Mouse (Mus musculus) stomach, embryonic 15.5 days (tissue): Measurements from ENCODE around the gene Lamc2. TPM values are rescaled to one million over a fixed set of nuclear protein-coding genes. Genes with fewer than 3 reads are reported as not detected.

ENCODE experiments used
- ATAC-seq: fragments of 200-750 bp; cut with Nextera tagmentation; 2 replicates; pipeline ENCODE4 v1.8.0; 2017; ENCODE audit warnings: low read depth, moderate number of reproducible peaks, moderate TSS enrichment; ENCODE audit not compliant: insufficient read depth, low FRiP score
- H3K27ac ChIP-seq: fragments of 300-500 bp; sonication (generic); 2 replicates; pipeline ENCODE4 v1.5.1; 2015; ENCODE audit warnings: mild to moderate bottlenecking, inconsistent platforms
- H3K27me3 ChIP-seq: fragments of 300-500 bp; sonication (generic); replicated peaks from 2 replicates; pipeline ENCODE4 v1.6.1; 2015; ENCODE audit warnings: inconsistent platforms
- H3K36me3 ChIP-seq: fragments of 300-500 bp; sonication (generic); 2 replicates; pipeline ENCODE4 v1.6.1; 2015; ENCODE audit warnings: inconsistent platforms
- H3K4me1 ChIP-seq: fragments of 300-500 bp; sonication (generic); 2 replicates; pipeline ENCODE4 v1.6.1; 2015; ENCODE audit warnings: inconsistent platforms
- H3K4me2 ChIP-seq: fragments of 300-500 bp; sonication (generic); 2 replicates; pipeline ENCODE4 v1.6.1; 2015; ENCODE audit warnings: mild to moderate bottlenecking, inconsistent platforms
- H3K4me3 ChIP-seq: fragments of 300-500 bp; sonication (generic); replicated peaks from 2 replicates; pipeline ENCODE4 v1.5.1; 2015; ENCODE audit warnings: inconsistent platforms
- H3K9ac ChIP-seq: fragments of 300-500 bp; sonication (generic); 2 replicates; pipeline ENCODE4 v1.6.1; 2015; ENCODE audit warnings: inconsistent platforms
- H3K9me3 ChIP-seq: fragments of 300-500 bp; sonication (generic); 2 replicates; pipeline ENCODE4 v1.6.1; 2016; ENCODE audit warnings: inconsistent platforms
- WGBS: fragments of 180-500 bp; shearing (Covaris S2); methylation state at CpG from one replicate; pipeline ENCODE4 v1.1.7; 2015; 5-methylcytosine and 5-hydroxymethylcytosine counted together
- polyA plus RNA-seq: library from polyadenylated mRNA; unstranded; fragments of >200 nt; fragmentation: Nextera tagmentation; extraction: Ambion mirVana; gene quantifications from 2 replicates; pipeline ENCODE4 v1.2.1, GENCODE M21; 2015

The Lamc2 gene
- polyA plus RNA-seq, 1 experiment from 2014 or later, result 13.4 TPM

- no peak overlapping the region for H3K27ac ChIP-seq
These were observed 61.7 kb downstream of the Lamc2 start for GRCm38 (mm10) chr1:153124502-153124901.

GRCm38 (mm10) chr1:153122764-153123163 is 63.5 kb downstream of the Lamc2 start:
- H3K27me3 ChIP-seq, result no peaks in the 10 kb centered on the region
- no peak overlapping the region for H3K4me3 ChIP-seq
- ATAC-seq, result no peak
- no peak overlapping the region for H3K27ac ChIP-seq
- H3K9ac ChIP-seq, result no peak overlapping the region
- no peaks in the 10 kb centered on the region for H3K9me3 ChIP-seq
- H3K36me3 ChIP-seq, result no peaks in the 10 kb centered on the region
- H3K4me1 ChIP-seq, result no peaks in the 10 kb centered on the region; the same call in 1 of the 2 replicates
- WGBS, result 91% methylated on average over 4 of the region's 4 CpGs
- H3K4me2 ChIP-seq, result no peak overlapping the region

More at GRCm38 (mm10) chr1:153124502-153124901, 61.7 kb downstream of the Lamc2 start:
- H3K4me2 ChIP-seq, result no peak overlapping the region
- peaks cover 2% of the 10 kb centered on the region; the same call in 1 of the 2 replicates for H3K4me1 ChIP-seq
- H3K4me3 ChIP-seq, result no peak overlapping the region
- no peak for ATAC-seq
- 54% methylated on average over 5 of the region's 5 CpGs for WGBS
- no peak overlapping the region for H3K9ac ChIP-seq
- no peaks in the 10 kb centered on the region for H3K36me3 ChIP-seq
- no peaks in the 10 kb centered on the region for H3K27me3 ChIP-seq
- H3K9me3 ChIP-seq, result no peaks in the 10 kb centered on the region

DNA sequence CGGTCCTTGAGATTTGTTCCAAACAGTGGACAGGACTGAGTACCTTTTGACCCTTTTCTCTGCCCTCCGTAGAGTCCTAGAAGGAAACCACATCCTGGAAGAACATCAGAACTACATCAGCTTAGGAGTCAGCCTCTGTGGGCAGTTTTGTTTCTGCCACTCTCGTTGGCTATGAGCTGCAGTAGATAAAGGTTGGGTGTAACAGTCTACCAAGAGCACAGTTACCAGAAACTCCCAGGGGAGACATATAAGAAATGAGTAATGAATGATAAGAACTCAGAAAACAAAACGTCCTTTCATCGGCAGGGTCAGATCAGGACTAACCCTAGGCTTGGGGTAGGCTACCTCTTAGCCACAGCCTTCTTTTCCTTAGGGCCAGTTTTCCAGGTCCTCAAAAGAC is 64.9 kb downstream of the Lamc2 start:
- Histone ChIP-seq H3K4me3 (no peak overlapping the region), H3K27me3 (no peaks in the 10 kb centered on the region), H3K27ac (no peak overlapping the region), H3K9ac (no peak overlapping the region), H3K4me1 (no peaks in the 10 kb centered on the region; the same call in 1 of the 2 replicates), H3K36me3 (no peaks in the 10 kb centered on the region), H3K9me3 (no peaks in the 10 kb centered on the region), H3K4me2 (no peak overlapping the region)
- no peak for ATAC-seq
- 65% methylated on average over 5 of the region's 5 CpGs for WGBS

- H3K4me2 ChIP-seq, result no peak overlapping the region
- no peaks in the 10 kb centered on the region for H3K36me3 ChIP-seq
- H3K9ac ChIP-seq, result no peak overlapping the region
- H3K9me3 ChIP-seq, result no peaks in the 10 kb centered on the region
- ATAC-seq, result no peak
- no peaks in the 10 kb centered on the region for H3K27me3 ChIP-seq
- H3K4me3 ChIP-seq, result no peak overlapping the region
- no peaks in the 10 kb centered on the region; the same call in 1 of the 2 replicates for H3K4me1 ChIP-seq
- 60% methylated on average over 6 of the region's 6 CpGs for WGBS
- H3K27ac ChIP-seq, result no peak overlapping the region
These were observed 65.7 kb downstream of the Lamc2 start for GRCm38 (mm10) chr1:153120544-153120943.

DNA sequence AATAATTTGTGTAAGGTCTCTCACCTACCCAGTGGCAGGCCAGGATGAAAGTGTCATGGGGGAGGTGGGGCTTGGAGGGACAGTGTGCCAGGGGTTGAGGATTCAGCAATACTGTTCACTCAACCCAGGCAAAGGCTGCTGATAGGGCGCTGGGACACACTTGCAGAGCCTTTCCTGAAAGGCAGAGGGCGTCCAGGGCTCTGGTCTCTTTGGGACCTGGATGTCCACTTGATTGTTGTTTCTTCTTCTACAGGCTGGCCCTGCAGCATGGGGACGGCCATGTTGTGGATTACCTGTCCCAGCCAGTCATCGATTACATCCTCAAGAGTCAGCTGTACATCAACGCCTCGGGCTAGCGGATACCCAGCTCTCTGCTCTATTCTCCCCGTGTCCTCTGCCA is 70.9 kb downstream of the Lamc2 start:
- no peaks in the 10 kb centered on the region for H3K9me3 ChIP-seq
- no peaks in the 10 kb centered on the region for H3K27me3 ChIP-seq
- no peak for ATAC-seq
- H3K9ac ChIP-seq, result no peak overlapping the region
- no peak overlapping the region for H3K4me3 ChIP-seq
- 86% methylated on average over 8 of the region's 8 CpGs for WGBS
- no peak overlapping the region for H3K27ac ChIP-seq
- H3K36me3 ChIP-seq, result no peaks in the 10 kb centered on the region
- no peaks in the 10 kb centered on the region for H3K4me1 ChIP-seq
- H3K4me2 ChIP-seq, result no peak overlapping the region

DNA sequence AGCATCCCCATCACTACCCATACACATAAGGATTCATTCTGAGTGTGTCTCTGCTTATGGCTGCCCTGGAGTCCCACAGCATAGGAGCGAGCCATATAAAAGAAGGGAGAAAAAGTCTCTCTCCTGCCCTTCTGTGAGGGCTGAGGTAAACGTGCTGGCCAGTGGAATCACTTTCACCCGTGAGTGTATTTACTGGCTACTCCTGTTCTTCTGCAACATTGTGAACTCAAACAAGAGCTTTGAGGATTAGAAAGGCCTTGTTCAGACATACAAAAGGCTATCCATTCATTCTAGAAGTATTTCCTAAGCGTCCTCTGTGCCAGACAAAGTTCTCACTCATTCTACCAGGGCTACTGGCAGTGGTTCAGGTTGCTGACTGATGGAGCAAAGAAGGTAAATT is 74.7 kb downstream of the Lamc2 start:
- Histone ChIP-seq H3K36me3 (no peaks in the 10 kb centered on the region), H3K27me3 (no peaks in the 10 kb centered on the region), H3K9me3 (no peaks in the 10 kb centered on the region), H3K4me1 (no peaks in the 10 kb centered on the region), H3K4me3 (no peak overlapping the region), H3K27ac (no peak overlapping the region), H3K4me2 (no peak overlapping the region), H3K9ac (no peak overlapping the region)
- ATAC-seq, result no peak
- WGBS, result 61% methylated on average over 4 of the region's 4 CpGs

- H3K27me3 ChIP-seq, result no peaks in the 10 kb centered on the region
- H3K9ac ChIP-seq, result no peak overlapping the region
- no peak overlapping the region for H3K27ac ChIP-seq
- no peak for ATAC-seq
- no peaks in the 10 kb centered on the region for H3K9me3 ChIP-seq
- H3K4me2 ChIP-seq, result no peak overlapping the region
- no peaks in the 10 kb centered on the region for H3K4me1 ChIP-seq
- H3K36me3 ChIP-seq, result no peaks in the 10 kb centered on the region
- 52% methylated on average over 3 of the region's 3 CpGs for WGBS
- H3K4me3 ChIP-seq, result no peak overlapping the region
These were observed 76.4 kb downstream of the Lamc2 start for GRCm38 (mm10) chr1:153109836-153110235.

DNA sequence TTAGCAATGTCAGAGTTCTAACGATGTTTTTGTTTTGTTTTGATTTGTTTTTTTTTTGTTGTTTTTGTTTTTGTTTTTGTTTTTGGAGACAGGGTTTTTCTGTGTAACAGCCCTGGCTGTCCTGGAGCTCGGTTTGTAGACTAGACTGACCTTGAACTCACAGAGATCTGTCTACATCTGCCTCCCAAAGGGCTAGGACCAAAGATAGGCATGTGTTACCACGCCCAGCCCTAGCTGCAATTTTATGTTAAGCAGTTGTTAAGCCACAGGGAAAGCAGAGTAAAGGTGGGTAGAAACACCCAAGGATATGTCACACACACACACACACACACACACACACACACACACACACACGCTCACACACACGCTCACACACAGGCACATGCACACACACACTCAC is 76.9 kb downstream of the Lamc2 start:
- 73% methylated on average over 5 of the region's 5 CpGs for WGBS
- no peaks in the 10 kb centered on the region for H3K4me1 ChIP-seq
- H3K9ac ChIP-seq, result no peak overlapping the region
- no peak for ATAC-seq
- no peaks in the 10 kb centered on the region for H3K27me3 ChIP-seq
- no peak overlapping the region for H3K4me3 ChIP-seq
- no peak overlapping the region for H3K4me2 ChIP-seq
- H3K36me3 ChIP-seq, result no peaks in the 10 kb centered on the region
- no peaks in the 10 kb centered on the region for H3K9me3 ChIP-seq
- no peak overlapping the region for H3K27ac ChIP-seq

DNA sequence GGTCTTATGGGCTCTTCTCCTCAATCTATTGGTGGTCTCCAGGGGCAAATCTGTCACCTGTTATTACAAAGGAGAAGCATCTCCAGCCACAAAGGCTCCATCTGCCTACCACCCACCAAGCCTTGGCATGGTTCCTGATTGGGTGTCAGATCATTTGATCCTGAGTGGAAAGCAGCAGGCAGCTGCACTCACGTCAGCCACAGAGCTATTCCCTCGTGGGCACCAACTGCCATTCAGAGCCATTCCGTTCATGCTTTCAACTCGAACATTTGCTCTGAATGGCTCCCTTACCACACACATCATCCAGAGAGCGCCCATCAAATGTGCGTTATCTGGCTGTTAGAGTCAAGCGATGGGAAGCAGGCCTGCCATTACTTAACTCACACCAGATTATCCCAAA is 78.4 kb downstream of the Lamc2 start:
- no peak overlapping the region for H3K4me3 ChIP-seq
- H3K9ac ChIP-seq, result no peak overlapping the region
- no peaks in the 10 kb centered on the region for H3K36me3 ChIP-seq
- H3K4me1 ChIP-seq, result no peaks in the 10 kb centered on the region
- no peaks in the 10 kb centered on the region for H3K27me3 ChIP-seq
- ATAC-seq, result no peak
- H3K27ac ChIP-seq, result no peak overlapping the region
- no peak overlapping the region for H3K4me2 ChIP-seq
- WGBS, result 70% methylated on average over 7 of the region's 7 CpGs
- no peaks in the 10 kb centered on the region for H3K9me3 ChIP-seq

- H3K27me3 ChIP-seq, result no peaks in the 10 kb centered on the region
- H3K4me2 ChIP-seq, result no peak overlapping the region
- peaks cover 11% of the 10 kb centered on the region; the same call in 1 of the 2 replicates for H3K4me1 ChIP-seq
- 73% methylated on average over 12 of the region's 12 CpGs for WGBS
- no peak overlapping the region for H3K9ac ChIP-seq
- H3K4me3 ChIP-seq, result no peak overlapping the region
- no peak overlapping the region for H3K27ac ChIP-seq
- ATAC-seq, result no peak
- H3K9me3 ChIP-seq, result no peaks in the 10 kb centered on the region
- H3K36me3 ChIP-seq, result no peaks in the 10 kb centered on the region
These were observed 81.4 kb downstream of the Lamc2 start for GRCm38 (mm10) chr1:153104804-153105203.

- H3K4me3 ChIP-seq, result no peak overlapping the region
- H3K36me3 ChIP-seq, result no peaks in the 10 kb centered on the region
- ATAC-seq, result no peak
- no peak overlapping the region for H3K4me2 ChIP-seq
- 96% methylated on average over 8 of the region's 8 CpGs for WGBS
- H3K27ac ChIP-seq, result no peak overlapping the region
- no peaks in the 10 kb centered on the region for H3K27me3 ChIP-seq
- H3K9me3 ChIP-seq, result no peaks in the 10 kb centered on the region
- H3K9ac ChIP-seq, result no peak overlapping the region
- H3K4me1 ChIP-seq, result peaks cover 11% of the 10 kb centered on the region; the same call in 1 of the 2 replicates
These were observed 83.1 kb downstream of the Lamc2 start for GRCm38 (mm10) chr1:153103186-153103554.

DNA sequence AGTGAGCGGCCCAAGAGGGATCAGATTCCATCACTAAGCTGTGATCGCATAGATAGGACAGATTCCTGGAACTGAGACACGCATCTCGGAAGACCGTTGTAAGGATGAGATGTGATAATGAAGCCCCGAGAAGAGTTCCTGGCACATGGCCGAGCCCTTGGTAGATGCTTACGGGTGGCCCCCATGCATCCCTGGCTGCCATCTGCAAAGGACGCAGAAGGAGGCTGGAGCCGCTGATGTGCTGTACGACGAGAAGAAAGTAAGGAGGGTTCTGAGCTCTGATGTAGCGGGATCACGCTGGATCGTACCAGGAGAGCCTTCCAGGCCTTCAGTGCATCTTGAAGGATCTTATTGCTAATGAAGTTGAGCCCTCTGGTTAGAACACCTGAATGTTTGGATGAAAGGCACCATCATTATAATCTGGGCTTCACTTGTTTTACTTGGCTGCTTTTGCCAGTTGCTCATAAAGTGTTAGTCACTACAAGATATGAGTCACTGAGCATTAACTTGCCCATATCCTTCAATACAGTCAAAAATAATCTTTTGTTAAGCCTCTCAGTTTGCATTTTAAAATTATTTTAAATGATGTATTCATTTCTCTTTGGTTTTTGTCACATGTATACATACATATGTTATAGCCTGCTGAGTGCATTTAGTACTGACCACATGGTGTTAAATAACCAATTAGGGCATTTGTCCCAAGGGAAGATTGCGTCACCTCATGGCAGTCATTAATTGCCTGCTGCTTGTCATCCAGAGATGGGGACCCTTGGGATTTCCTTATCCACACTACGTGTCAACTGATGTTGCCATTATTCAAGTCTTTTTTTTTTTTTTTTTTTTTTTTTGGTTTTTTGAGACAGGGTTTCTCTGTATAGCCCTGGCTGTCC is 83.7 kb downstream of the Lamc2 start:
- Histone ChIP-seq H3K9me3 (no peaks in the 10 kb centered on the region), H3K27ac (no peak overlapping the region), H3K4me1 (peaks cover 11% of the 10 kb centered on the region; the same call in 1 of the 2 replicates), H3K27me3 (no peaks in the 10 kb centered on the region), H3K36me3 (no peaks in the 10 kb centered on the region), H3K4me2 (no peak overlapping the region), H3K4me3 (no peak overlapping the region), H3K9ac (no peak overlapping the region)
- ATAC-seq, result no peak
- WGBS, result 92% methylated on average over 17 of the region's 17 CpGs
